ENCODE assay signal across 1 mouse cellular context in genomic region chr4:132260404-132261379, GRCm38 (mm10).
A peak's percentile ranks its signal among the peaks of the same experiment; 100 is the strongest.
TF ChIP-seq lines count a peak whose summit lies in the region.

No protein-coding gene starts in this region.

TF ChIP-seq in MEL, 35 proteins besides CTCF, POLR2A, EP300 and RAD21 (continued from another document):
- peak; percentile 46 for TF ChIP-seq NELFE (IDR thresholded peaks at IDR 0.05; ENCODE audit: low read depth, low read length)
- no peak for TF ChIP-seq BHLHE40 (IDR thresholded peaks at IDR 0.05; ENCODE audit: borderline replicate concordance, low read depth, low read length)
- no peak for TF ChIP-seq GATA1 (IDR thresholded peaks at IDR 0.05; ENCODE audit: low read depth, low read length)
- TF ChIP-seq MAZ (IDR thresholded peaks at IDR 0.05; ENCODE audit: low read depth, low read length) = peak; percentile 31; the same call in 1 of the 2 replicates
- TF ChIP-seq TBP (IDR thresholded peaks at IDR 0.05; ENCODE audit: low read depth, low read length) = 0 out of 2 replicates have a peak, but pooled peaks have one; percentile 47
- TF ChIP-seq USF1 (IDR thresholded peaks at IDR 0.05; ENCODE audit: low read depth, low read length) = no peak
- no peak for TF ChIP-seq ZNF384 (IDR thresholded peaks at IDR 0.05; ENCODE audit: low read depth, low read length)
- no peak for TF ChIP-seq TAL1 (IDR thresholded peaks at IDR 0.05; ENCODE audit: low read length)
- peak; percentile 35 for TF ChIP-seq CHD2 (IDR thresholded peaks at IDR 0.05; ENCODE audit: low read length)
- peak; percentile 8; the same call in 1 of the 2 replicates for TF ChIP-seq TCF12 (IDR thresholded peaks at IDR 0.05; ENCODE audit: low read depth, low read length)
